Mouse (Mus musculus) CH12.LX (cell line): Measurements from ENCODE around the gene Zfp786.
A peak's percentile ranks its signal among the peaks of the same experiment; 100 is the strongest.

Source experiments
- CHD2 ChIP-seq: IDR thresholded peaks from 2 replicates; pipeline ENCODE4 v1.6.1; 2011; ENCODE audit warnings: low read length, improper control_type of control experiment
- CTCF ChIP-seq, 2 experiments: IDR thresholded peaks in 1 of 2; conservative IDR thresholded peaks in 1 of 2; 2 replicates each; pipeline ENCODE4 v1.5.1; 2011 to 2012; ENCODE audit warnings: low read depth in 2 of 2, low read length in 2 of 2, improper control_type of control experiment in 1 of 2, inconsistent platforms in 1 of 2, mild to moderate bottlenecking in 1 of 2, moderate library complexity in 1 of 2
- ETS1 ChIP-seq: conservative IDR thresholded peaks from 2 replicates; pipeline ENCODE4 v1.6.1; 2012; ENCODE audit warnings: low read depth, mild to moderate bottlenecking, inconsistent platforms, low read length, improper control_type of control experiment, moderate library complexity
- TCF12 ChIP-seq: IDR thresholded peaks from 2 replicates; pipeline ENCODE4 v1.6.1; 2014; ENCODE audit warnings: low read depth, mild to moderate bottlenecking, inconsistent platforms, low read length, improper control_type of control experiment

- peak; percentile 76 to 81 for TF ChIP-seq CTCF (conservative IDR thresholded peaks at IDR 0.05 in 1 of 2, IDR thresholded peaks at IDR 0.05 in 1 of 2; ENCODE audit: low read depth in 2 of 2, low read length in 2 of 2)
- no peak for TF ChIP-seq ETS1
- TF ChIP-seq CHD2: no peak
- no peak for TF ChIP-seq TCF12
These were observed 31.6 kb downstream of the Zfp786 start for GRCm38 (mm10) chr6:47799079-47799478.
